Mouse (Mus musculus): ENCODE measurements around the gene Hap1.
"Not testable (repeated sequence)": the region's sequence is repeated elsewhere in the genome, so short reads cannot be mapped to it uniquely, and the experiment has no call there.

Hap1 gene

GRCm38 (mm10) chr11:100355151-100355951 lies 577 bp downstream of the Hap1 start:
- DNase-seq (ENCODE audit: low spot score): peak; percentile 33

- DNase-seq (ENCODE audit: low spot score): no peak
These were observed 3.7 kb downstream of the Hap1 start for GRCm38 (mm10) chr11:100352076-100352857.

- no peak for DNase-seq (ENCODE audit: low spot score)
These were observed 11.7 kb downstream of the Hap1 start for GRCm38 (mm10) chr11:100344269-100344668.

GRCm38 (mm10) chr11:100335731-100336130 lies 20.2 kb downstream of the Hap1 start:
- no peak for DNase-seq (ENCODE audit: low spot score)

GRCm38 (mm10) chr11:100333944-100334457 lies 21.9 kb downstream of the Hap1 start, which contains the start of gene Gast:
TSS of gene Gast (plus strand) at chr11:100334407.
- no peak for DNase-seq (ENCODE audit: low spot score)

GRCm38 (mm10) chr11:100332766-100333515 lies 23.0 kb downstream of the Hap1 start:
- DNase-seq (ENCODE audit: low spot score): no peak

- DNase-seq (ENCODE audit: low spot score): not testable (repeated sequence)
These were observed 25.0 kb downstream of the Hap1 start for GRCm38 (mm10) chr11:100330816-100331375.

GRCm38 (mm10) chr11:100330235-100330634 lies 25.7 kb downstream of the Hap1 start:
- no peak for DNase-seq (ENCODE audit: low spot score)

GRCm38 (mm10) chr11:100327761-100328160 lies 28.2 kb downstream of the Hap1 start:
- DNase-seq (ENCODE audit: low spot score): no peak

- DNase-seq (ENCODE audit: low spot score): no peak
These were observed 28.6 kb downstream of the Hap1 start for GRCm38 (mm10) chr11:100327316-100327715.

GRCm38 (mm10) chr11:100325062-100325629 lies 30.8 kb downstream of the Hap1 start:
- no peak for DNase-seq (ENCODE audit: low spot score)

- peak; percentile 65 for DNase-seq (ENCODE audit: low spot score)
These were observed 32.4 kb downstream of the Hap1 start for GRCm38 (mm10) chr11:100323578-100323977.

- no peak for DNase-seq (ENCODE audit: low spot score)
These were observed 33.2 kb downstream of the Hap1 start for GRCm38 (mm10) chr11:100322591-100323258.

- DNase-seq (ENCODE audit: low spot score): not testable (repeated sequence)
These were observed 34.2 kb downstream of the Hap1 start for GRCm38 (mm10) chr11:100321479-100322305.

- DNase-seq (ENCODE audit: low spot score): not testable (repeated sequence)
These were observed 35.1 kb downstream of the Hap1 start for GRCm38 (mm10) chr11:100320701-100321410.

GRCm38 (mm10) chr11:100320172-100320630 lies 35.7 kb downstream of the Hap1 start:
- DNase-seq (ENCODE audit: low spot score): peak; percentile 96

GRCm38 (mm10) chr11:100319492-100320171 lies 36.3 kb downstream of the Hap1 start, which contains the start of gene Eif1:
TSS of gene Eif1 (plus strand) at chr11:100319885.
- peak; percentile 100 for DNase-seq (ENCODE audit: low spot score)

Measured in urinary bladder, postnatal 14 days (tissue).